Mouse (Mus musculus) cerebellum, adult 2 months (tissue): ENCODE measurements around the gene Lhx3.

Source experiments
- CTCF ChIP-seq: fragments of 200-500 bp; IDR thresholded peaks from 2 replicates; pipeline ENCODE4 v1.5.1; 2011; ENCODE audit warnings: low read depth, mild to moderate bottlenecking, control low read depth, low read length, moderate library complexity, borderline replicate concordance; ENCODE audit not compliant: insufficient read depth
- POLR2A ChIP-seq: fragments of 200-500 bp; IDR thresholded peaks from 2 replicates; pipeline ENCODE4 v1.6.1; 2011; ENCODE audit warnings: low read length, control low read depth, borderline replicate concordance; ENCODE audit not compliant: insufficient read depth

DNA sequence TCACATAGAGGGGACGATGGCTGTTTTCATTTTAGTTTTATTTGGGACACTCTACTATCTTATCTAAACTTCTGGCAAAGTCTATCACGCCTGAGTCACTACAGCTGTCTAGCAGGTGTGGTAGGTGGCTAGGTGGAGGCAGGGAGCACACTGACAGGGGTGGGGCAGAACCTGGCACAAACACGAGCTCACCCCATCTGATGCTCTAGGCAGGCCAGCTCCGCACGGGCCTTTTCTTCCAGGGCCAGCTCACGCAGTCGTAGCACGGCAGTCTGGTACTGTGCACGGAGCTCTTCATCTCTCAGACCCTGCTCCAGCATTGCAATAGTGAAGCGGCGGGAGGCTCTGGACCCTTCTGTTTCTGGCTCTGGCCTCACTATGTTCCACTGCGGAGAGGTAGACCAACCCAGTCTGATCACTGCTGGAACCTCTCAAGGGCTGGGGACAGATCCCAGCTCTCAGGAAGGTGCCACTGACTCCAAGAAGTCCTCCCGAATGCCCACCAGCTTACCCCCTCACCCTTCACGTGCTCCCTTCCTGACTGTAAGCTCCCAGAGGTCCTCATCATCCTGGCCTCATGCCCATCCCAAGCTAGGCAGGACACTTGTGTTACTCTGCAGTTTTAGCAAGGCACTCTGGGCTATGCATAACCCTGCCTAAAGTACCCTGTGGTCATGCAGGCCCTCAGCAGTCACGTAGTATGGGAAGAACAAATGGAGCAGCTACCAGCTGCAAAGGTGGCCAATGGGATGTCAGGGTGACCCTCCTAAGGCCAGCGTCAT, 49.4 kb upstream of the Lhx3 start:
- TF ChIP-seq CTCF (no peak), POLR2A (no peak)
